Mouse (Mus musculus): ENCODE measurements around the gene Tmco1.
A peak's percentile ranks its signal among the peaks of the same experiment; 100 is the strongest.
"Not testable (repeated sequence)": the region's sequence is repeated elsewhere in the genome, so short reads cannot be mapped to it uniquely, and the experiment has no call there.

Tmco1 gene

GRCm38 (mm10) chr1:167337463-167338095 is 29.4 kb downstream of the Tmco1 start:
- DNase-seq (ENCODE audit: low spot score), result peak; percentile 94

DNA sequence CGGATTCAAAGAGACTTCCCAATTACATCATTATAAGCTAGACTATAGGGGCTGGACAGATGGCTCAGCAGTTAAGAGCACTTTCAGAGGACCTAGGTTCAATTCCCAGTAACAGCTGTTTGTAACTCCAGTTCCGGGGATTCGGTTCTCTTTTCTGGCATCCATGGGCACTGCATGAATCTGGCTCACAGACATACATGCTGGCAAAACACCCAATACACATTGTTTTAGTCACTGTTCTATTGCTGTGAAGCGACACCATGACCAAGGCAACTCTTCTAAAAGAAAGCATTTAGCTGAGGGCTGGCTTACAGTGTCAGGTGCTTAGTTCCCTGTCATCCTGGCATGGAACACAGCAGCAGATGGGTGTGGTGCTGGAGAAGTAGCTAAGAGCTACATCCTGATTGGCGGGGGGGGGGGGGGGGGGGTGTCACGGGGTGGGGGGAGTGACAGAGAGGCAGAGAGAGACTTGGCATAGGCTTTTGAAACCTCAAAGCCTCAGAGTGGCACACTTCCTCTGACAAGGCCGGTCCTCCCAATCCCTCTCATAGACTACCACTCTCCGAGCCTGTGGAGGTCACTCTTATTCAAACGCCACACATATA is 31.1 kb downstream of the Tmco1 start:
- DNase-seq (ENCODE audit: low spot score), result no peak

- DNase-seq (ENCODE audit: low spot score), result no peak
Observed at GRCm38 (mm10) chr1:167340111-167340787, 32.1 kb downstream of the Tmco1 start.

DNA sequence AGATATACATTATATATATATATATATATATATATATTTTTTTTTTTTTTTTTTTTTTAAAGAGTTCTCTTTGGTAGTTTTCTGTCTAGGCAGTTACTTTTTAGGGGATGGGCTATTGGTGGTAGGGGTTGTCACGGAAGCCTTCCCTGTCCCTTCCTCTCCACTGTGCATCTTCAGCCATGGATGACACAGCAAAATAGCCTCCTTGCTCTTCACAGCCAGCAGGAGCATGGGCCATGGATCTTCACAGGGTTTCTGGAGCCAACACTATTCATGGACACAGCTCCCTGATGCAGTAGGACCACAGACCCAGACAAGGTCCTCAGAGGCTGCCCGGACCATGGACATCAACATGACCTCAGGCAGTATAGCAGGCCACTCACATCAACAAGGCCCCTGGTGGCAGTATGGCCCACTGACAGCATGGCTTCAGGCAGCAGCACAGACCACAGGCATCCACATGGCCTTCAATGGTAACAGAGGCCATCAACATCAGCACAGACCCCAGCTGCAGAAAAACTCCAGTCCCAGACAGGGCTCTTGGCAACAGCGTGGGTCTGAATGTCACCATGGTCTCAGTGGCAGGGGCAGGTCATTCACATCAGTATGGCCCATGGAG is 32.8 kb downstream of the Tmco1 start:
- no peak for DNase-seq (ENCODE audit: low spot score)

GRCm38 (mm10) chr1:167342831-167343230 is 34.7 kb downstream of the Tmco1 start:
- DNase-seq (ENCODE audit: low spot score), result no peak

DNA sequence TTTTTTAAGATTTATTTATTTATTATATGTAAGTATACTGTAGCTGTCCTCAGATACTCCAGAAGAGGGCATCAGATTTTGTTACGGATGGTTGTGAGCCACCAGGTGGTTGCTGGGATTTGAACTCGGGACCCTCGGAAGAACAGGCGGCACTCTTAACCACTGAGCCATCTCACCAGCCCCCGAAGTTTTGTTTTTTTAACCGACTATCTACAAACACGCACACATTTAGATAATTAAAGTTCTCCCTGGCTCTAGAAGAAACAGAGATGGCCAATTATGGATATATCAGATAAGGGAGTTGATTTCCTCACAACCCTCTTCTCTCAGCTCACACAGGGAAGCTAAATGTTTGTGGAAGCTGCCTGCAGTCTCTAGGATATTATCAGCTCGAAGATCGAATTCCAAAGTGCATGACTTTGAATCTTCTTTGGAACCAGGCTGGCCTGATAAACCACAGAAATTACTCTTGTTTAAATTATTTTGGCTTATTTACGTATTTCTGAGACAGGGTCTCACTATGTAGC is 37.9 kb downstream of the Tmco1 start:
- DNase-seq (ENCODE audit: low spot score), result not testable (repeated sequence)

DNA sequence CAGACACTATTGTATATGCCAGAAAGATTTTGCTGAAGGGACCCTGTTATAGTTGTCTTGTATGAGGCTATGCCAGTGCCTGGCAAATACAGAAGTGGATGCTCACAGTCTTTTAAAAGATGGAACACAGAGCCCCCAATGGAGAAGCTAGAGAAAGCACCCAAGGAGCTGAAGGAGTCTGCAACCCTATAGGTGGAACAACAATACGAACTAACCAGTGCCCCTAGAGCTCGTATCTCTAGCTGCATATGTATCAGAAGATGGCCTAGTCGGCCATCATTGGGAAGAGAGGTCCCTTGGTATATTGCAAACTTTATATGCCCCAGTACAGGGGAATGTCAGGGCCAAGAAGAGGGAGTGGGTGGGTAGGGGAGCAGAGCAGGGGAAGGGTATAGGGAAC is 41.0 kb downstream of the Tmco1 start:
- DNase-seq (ENCODE audit: low spot score), result not testable (repeated sequence)

DNA sequence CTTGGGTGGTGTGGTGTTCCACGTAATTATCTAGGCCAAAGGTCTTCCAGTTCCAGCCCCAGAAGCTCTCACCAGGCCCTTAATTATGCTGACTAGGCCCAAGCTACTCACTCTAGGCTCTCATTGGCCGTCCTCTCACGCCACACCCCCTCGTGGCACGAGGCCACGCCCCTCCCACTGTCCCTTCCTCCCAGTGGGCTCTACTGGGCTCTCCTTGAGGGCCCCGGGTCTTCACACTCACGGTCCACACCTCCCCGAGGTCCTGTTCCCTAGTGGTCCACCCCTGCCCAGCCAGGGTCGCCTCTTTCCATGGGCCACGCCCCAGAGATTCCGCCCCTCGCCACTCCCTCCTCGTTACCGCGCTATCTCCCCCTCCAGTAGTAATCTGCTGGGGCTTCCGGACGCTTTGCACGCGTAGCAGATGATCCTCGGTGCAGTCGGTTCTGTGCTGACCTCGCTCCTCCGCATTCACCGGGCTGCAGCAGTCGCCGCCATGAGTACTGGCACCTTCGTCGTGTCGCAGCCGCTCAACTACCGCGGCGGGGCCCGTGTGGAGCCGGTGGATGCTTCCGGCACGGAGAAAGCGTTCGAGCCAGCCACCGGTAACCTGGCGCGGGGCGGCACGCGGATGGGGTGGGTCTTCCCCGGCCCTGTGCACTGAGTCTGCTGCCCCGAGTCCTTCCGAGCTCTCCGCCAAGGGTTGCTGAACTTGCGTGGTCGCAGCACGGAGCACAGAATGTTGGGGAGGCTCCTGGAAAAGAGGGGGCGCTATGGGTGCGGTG is 41.8 kb downstream of the Tmco1 start, which contains the start of gene Aldh9a1:
TSS of gene Aldh9a1 (plus strand) at position 177 of the 782 bp plus-strand sequence.
- peak; percentile 81 for DNase-seq (ENCODE audit: low spot score)

- DNase-seq (ENCODE audit: low spot score), result no peak
Observed at GRCm38 (mm10) chr1:167350597-167351415, 42.6 kb downstream of the Tmco1 start.

DNA sequence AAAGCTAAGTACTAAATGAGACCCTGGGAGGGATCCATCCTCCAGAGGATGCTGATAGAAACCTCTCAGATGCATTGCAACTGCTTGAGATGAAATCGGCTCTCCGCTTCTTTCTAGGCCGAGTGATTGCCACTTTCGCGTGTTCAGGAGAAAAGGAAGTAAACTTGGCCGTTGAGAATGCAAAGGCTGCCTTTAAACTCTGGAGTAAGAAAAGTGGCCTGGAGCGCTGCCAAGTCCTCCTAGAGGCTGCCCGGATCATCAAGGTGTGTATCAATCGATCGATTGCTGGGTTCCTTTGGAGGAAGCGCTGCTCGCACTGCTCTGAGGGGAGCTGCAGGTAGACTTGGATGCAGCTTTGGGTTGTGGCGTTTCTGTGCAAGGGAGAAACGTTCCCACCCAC is 44.2 kb downstream of the Tmco1 start:
- no peak for DNase-seq (ENCODE audit: low spot score)

DNA sequence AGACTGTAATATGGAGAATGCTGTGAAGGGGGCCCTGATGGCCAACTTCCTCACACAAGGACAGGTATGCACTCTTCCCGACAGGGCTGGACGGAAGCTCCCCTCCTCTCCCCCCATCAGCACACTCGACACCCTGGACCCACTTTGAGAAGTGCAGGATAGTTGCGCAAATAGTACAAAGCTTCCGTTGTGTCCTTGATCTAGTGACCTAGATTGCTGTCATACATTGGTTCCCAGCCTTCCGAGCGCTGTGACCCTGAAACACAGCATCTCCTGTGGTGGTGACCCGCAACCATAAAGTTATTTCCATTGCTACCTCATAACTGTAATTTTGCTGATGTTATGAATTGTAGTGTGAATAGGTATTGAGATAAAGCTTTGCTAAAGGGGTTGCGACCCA is 49.2 kb downstream of the Tmco1 start:
- no peak for DNase-seq (ENCODE audit: low spot score)

GRCm38 (mm10) chr1:167358731-167359130 is 50.6 kb downstream of the Tmco1 start:
- DNase-seq (ENCODE audit: low spot score), result no peak

- DNase-seq (ENCODE audit: low spot score), result no peak
Observed at GRCm38 (mm10) chr1:167360268-167360667, 52.1 kb downstream of the Tmco1 start.

DNA sequence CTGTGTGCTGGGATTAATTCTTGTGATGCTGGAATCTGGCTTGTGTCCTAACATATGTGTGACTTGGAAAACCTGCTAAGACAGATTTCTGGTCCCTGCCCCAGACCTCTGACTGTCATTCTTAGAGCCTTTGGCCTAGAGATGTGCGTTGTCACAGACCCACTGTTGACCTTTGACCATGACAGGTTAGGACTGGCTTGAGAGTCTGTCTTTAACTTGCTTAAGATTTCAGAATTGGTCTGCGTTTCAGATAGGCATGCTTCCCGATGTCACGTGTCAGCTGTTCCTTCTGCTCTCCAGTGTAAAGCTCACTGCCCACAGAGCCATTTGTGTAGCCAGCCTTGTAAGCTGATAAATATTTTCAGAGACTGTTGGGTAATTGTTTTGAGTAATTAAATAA is 54.6 kb downstream of the Tmco1 start:
- no peak for DNase-seq (ENCODE audit: low spot score)

DNA sequence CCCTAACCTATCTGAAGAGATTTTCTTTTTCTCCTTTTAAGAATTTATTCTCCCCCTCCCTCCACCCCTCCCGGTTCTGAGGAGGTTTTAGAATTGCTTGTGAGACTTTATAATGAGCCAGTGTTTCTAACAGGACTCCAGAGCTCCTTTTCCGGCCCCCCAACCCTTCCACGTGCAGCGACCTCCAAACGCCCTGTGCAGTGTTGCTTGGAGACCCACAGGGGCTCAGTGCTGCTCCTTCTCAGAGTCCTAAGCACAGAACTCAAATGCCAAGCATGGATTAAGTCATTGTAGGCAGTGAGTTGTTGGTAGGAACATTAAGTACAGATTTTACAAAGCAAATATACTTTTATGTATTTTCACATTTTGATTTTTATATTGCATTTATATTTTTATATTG is 55.1 kb downstream of the Tmco1 start:
- DNase-seq (ENCODE audit: low spot score), result no peak

- no peak for DNase-seq (ENCODE audit: low spot score)
Observed at GRCm38 (mm10) chr1:167365808-167366207, 57.6 kb downstream of the Tmco1 start.

GRCm38 (mm10) chr1:167366621-167367020 is 58.4 kb downstream of the Tmco1 start:
- no peak for DNase-seq (ENCODE audit: low spot score)

- no peak for DNase-seq (ENCODE audit: low spot score)
Observed at GRCm38 (mm10) chr1:167368018-167368417, 59.8 kb downstream of the Tmco1 start.

DNA sequence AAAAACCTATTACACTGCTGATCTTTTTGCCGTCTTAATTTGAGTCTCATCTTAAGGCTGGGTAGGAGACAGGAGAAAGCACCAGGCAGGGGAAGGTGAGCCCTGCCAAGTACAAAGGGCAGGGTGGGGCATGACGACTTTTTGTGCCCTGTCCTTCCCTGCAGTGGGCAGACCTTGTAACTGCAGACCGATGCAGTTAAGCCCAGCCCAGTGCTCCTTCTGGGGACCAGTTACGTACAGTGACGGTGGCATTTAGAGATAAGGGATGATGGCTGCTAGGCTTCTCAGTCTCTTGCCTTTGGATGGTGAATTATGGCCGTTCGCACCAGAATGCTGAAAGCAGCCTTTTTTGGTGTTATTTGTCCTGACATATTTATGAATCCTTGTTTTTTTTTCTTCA is 60.3 kb downstream of the Tmco1 start:
- no peak for DNase-seq (ENCODE audit: low spot score)

- DNase-seq (ENCODE audit: low spot score), result peak; percentile 91
Observed at GRCm38 (mm10) chr1:167369905-167370304, 61.7 kb downstream of the Tmco1 start.

- DNase-seq (ENCODE audit: low spot score), result no peak
Observed at GRCm38 (mm10) chr1:167372739-167373138, 64.6 kb downstream of the Tmco1 start.

Data from layer of hippocampus, adult 9-10 months (tissue).